Mouse (Mus musculus) right cerebral cortex, postnatal 4 days (tissue): ENCODE results near the gene Pms2.
A peak's percentile ranks its signal among the peaks of the same experiment; 100 is the strongest.

Experiments used
- DNase-seq: peaks from one replicate; pipeline ENCODE4 v3.0.0-alpha.2; 2022

The Pms2 gene

GRCm38 (mm10) chr5:143933414-143933813, 23.6 kb downstream of the Pms2 start:
- no peak for DNase-seq

GRCm38 (mm10) chr5:143933875-143934274, 24.1 kb downstream of the Pms2 start:
- DNase-seq, result no peak

- DNase-seq, result no peak
Observed at GRCm38 (mm10) chr5:143936156-143936555, 26.4 kb downstream of the Pms2 start.

GRCm38 (mm10) chr5:143941588-143941987, 31.8 kb downstream of the Pms2 start:
- DNase-seq, result no peak

- peak; percentile 45 for DNase-seq
Observed at GRCm38 (mm10) chr5:143943231-143944125, 33.7 kb downstream of the Pms2 start.

- no peak for DNase-seq
Observed at GRCm38 (mm10) chr5:143948361-143948760, 38.6 kb downstream of the Pms2 start.

- DNase-seq, result no peak
Observed at GRCm38 (mm10) chr5:143950016-143950415, 40.3 kb downstream of the Pms2 start.

- no peak for DNase-seq
Observed at GRCm38 (mm10) chr5:143957101-143957500, 47.3 kb downstream of the Pms2 start.

- DNase-seq, result no peak
Observed at GRCm38 (mm10) chr5:143959551-143959950, 49.8 kb downstream of the Pms2 start.

GRCm38 (mm10) chr5:143961176-143961575, 51.4 kb downstream of the Pms2 start:
- no peak for DNase-seq

- no peak for DNase-seq
Observed at GRCm38 (mm10) chr5:143965586-143966345, 56.0 kb downstream of the Pms2 start.

GRCm38 (mm10) chr5:143966671-143967070, 56.9 kb downstream of the Pms2 start:
- DNase-seq, result no peak

- DNase-seq, result no peak
Observed at GRCm38 (mm10) chr5:143972628-143973027, 62.9 kb downstream of the Pms2 start.

- DNase-seq, result peak; percentile 55
Observed at GRCm38 (mm10) chr5:143974931-143975630, 65.3 kb downstream of the Pms2 start.

- no peak for DNase-seq
Observed at GRCm38 (mm10) chr5:143975631-143975933, 65.8 kb downstream of the Pms2 start.

GRCm38 (mm10) chr5:143976232-143976631, 66.5 kb downstream of the Pms2 start:
- DNase-seq, result no peak

- DNase-seq, result no peak
Observed at GRCm38 (mm10) chr5:143976726-143977431, 67.1 kb downstream of the Pms2 start.

GRCm38 (mm10) chr5:143980858-143981257, 71.1 kb downstream of the Pms2 start:
- no peak for DNase-seq

- DNase-seq, result no peak
Observed at GRCm38 (mm10) chr5:143982361-143982760, 72.6 kb downstream of the Pms2 start.
